Mouse (Mus musculus): Measurements from ENCODE around the gene Scg3. TPM values are rescaled to one million over a fixed set of nuclear protein-coding genes. Genes with fewer than 3 reads are reported as not detected.

Gene Scg3
- polyA plus RNA-seq, 1 experiment from 2014 or later, result 0.41 TPM

DNA sequence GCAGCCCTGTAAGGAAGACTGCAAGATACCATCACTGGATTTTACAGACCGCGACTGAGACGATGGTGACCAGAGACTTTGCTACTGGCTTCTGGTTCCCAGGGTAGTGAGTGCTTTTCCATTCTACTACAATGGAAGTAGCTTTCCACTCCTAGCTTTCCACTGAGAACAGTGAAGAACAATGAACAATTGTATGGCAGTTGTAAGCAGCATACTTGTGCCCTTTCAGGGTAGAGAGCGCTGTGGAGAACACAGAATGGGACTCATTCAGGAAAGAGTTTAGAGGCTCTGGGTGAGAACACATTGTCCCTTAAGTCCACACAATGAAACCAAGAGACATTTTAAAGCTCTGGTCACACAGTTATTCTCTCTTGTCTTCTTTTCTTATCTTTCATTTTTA lies 86.3 kb downstream of the Scg3 start:
- no peak for ATAC-seq (ENCODE audit: insufficient number of reproducible peaks, insufficient read depth, low FRiP score, low read depth)
- peaks cover 9 to 13% of the 10 kb centered on the region in 2 experiments for H3K4me1 ChIP-seq (ENCODE audit: control insufficient read depth in 2 of 2, insufficient read depth in 2 of 2, low read length in 2 of 2)
- 67% methylated on average over 4 of the region's 4 CpGs for WGBS

DNA sequence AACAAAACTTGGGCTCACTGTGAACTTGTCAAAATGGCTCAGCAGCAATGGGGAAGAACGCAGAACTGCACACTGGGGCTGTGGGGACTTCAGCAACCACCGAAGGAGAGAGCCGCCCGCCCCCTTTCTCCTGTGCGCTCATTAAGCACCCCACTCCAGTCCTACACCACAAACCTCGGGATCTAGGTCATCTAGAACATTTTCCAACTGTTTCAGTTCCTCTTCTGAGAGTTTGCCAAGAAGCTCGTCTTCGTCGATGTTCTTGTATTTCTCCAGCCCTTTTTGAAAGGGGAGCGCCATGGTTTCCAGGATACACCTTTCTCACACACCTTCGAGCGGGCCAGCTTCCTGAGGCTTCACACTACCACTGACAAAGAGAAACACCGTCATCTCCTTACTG lies 86.8 kb downstream of the Scg3 start:
- H3K27ac ChIP-seq (replicated peaks in 1 of 2; ENCODE audit: control insufficient read depth in 1 of 2, insufficient read depth in 1 of 2, low read depth in 2 of 2, low read length in 2 of 2), result no peak overlapping the region
- H3K9me3 ChIP-seq (ENCODE audit: control insufficient read depth, low read length), result no peaks in the 10 kb centered on the region
- WGBS, result 85% methylated on average over 13 of the region's 13 CpGs
- ATAC-seq (ENCODE audit: insufficient number of reproducible peaks, insufficient read depth, low FRiP score, low read depth), result no peak
- H3K4me1 ChIP-seq (ENCODE audit: control insufficient read depth in 2 of 2, insufficient read depth in 2 of 2, low read length in 2 of 2), result peaks cover 9 to 13% of the 10 kb centered on the region in 2 experiments
- no peak overlapping the region for H3K9ac ChIP-seq (ENCODE audit: low read length)
- no peaks in the 10 kb centered on the region for H3K27me3 ChIP-seq (ENCODE audit: control insufficient read depth, insufficient read depth, low read length)
- no peaks in the 10 kb centered on the region for H3K36me3 ChIP-seq (ENCODE audit: control insufficient read depth, insufficient read depth, low read length)
- no peak overlapping the region for H3K4me2 ChIP-seq (ENCODE audit: low read length)
- H3K4me3 ChIP-seq (ENCODE audit: control insufficient read depth in 1 of 2, insufficient read depth in 1 of 2, low read depth in 1 of 2, low read length in 2 of 2), result no peak overlapping the region

More for the DNA sequence above, 86.3 kb downstream of the Scg3 start:
- H3K4me2 ChIP-seq (ENCODE audit: low read length), result no peak overlapping the region
- no peak overlapping the region for H3K4me3 ChIP-seq (ENCODE audit: control insufficient read depth in 1 of 2, insufficient read depth in 1 of 2, low read depth in 1 of 2, low read length in 2 of 2)
- H3K9ac ChIP-seq (ENCODE audit: low read length), result no peak overlapping the region
- no peaks in the 10 kb centered on the region for H3K27me3 ChIP-seq (ENCODE audit: control insufficient read depth, insufficient read depth, low read length)
- H3K36me3 ChIP-seq (ENCODE audit: control insufficient read depth, insufficient read depth, low read length), result no peaks in the 10 kb centered on the region
- H3K9me3 ChIP-seq (ENCODE audit: control insufficient read depth, low read length), result no peaks in the 10 kb centered on the region
- H3K27ac ChIP-seq (replicated peaks in 1 of 2; ENCODE audit: control insufficient read depth in 1 of 2, insufficient read depth in 1 of 2, low read depth in 2 of 2, low read length in 2 of 2), result no peak overlapping the region

DNA sequence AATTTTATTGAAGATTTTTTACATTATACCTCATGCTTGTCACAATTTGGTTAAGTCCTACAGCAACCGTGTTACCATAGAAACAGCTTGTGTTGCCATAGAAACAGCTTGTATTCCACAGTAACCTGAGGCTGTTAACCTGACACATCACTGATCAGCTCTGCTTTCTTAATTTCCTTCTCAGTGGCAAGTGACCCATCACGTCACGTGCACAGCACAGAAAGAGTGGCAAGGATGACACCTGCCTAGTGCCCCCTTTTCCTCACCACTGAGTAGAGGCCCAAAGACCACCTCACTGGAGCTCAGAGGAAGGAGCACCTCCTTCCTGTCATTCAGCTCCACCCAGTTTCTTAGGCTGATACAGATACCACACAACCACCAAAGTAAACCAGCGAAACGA lies 90.4 kb downstream of the Scg3 start:
- no peak for ATAC-seq (ENCODE audit: insufficient number of reproducible peaks, insufficient read depth, low FRiP score, low read depth)
- 81% methylated on average over 5 of the region's 5 CpGs for WGBS
- H3K27ac ChIP-seq (replicated peaks in 1 of 2; ENCODE audit: control insufficient read depth in 1 of 2, insufficient read depth in 1 of 2, low read depth in 2 of 2, low read length in 2 of 2), result no peak overlapping the region
- H3K36me3 ChIP-seq (ENCODE audit: control insufficient read depth, insufficient read depth, low read length), result no peaks in the 10 kb centered on the region
- H3K9me3 ChIP-seq (ENCODE audit: control insufficient read depth, low read length), result 0 out of 2 replicates have a peak, but pooled peaks cover 2% of the 10 kb centered on the region
- no peak overlapping the region for H3K4me3 ChIP-seq (ENCODE audit: control insufficient read depth in 1 of 2, insufficient read depth in 1 of 2, low read depth in 1 of 2, low read length in 2 of 2)
- H3K4me1 ChIP-seq (ENCODE audit: control insufficient read depth in 2 of 2, insufficient read depth in 2 of 2, low read length in 2 of 2), result no peaks in the 10 kb centered on the region
- H3K9ac ChIP-seq (ENCODE audit: low read length), result no peak overlapping the region
- H3K27me3 ChIP-seq (ENCODE audit: control insufficient read depth, insufficient read depth, low read length), result no peaks in the 10 kb centered on the region
- no peak overlapping the region for H3K4me2 ChIP-seq (ENCODE audit: low read length)

Other genes starting within 250 kb of the Scg3 start
- 23.6 and 26.0 TPM in 2 replicates for gene Leo1, start 242.5 kb downstream of the Scg3 start, polyA plus RNA-seq (2014; fragmentation: Nextera tagmentation; extraction: Ambion mirVana)
- gene Tmod3, start 124.4 kb downstream of the Scg3 start, polyA plus RNA-seq (2014; fragmentation: Nextera tagmentation; extraction: Ambion mirVana), result 75.0 and 81.6 TPM in 2 replicates
- gene Tmod2, start 72.7 kb downstream of the Scg3 start, polyA plus RNA-seq (2014; fragmentation: Nextera tagmentation; extraction: Ambion mirVana), result 3.2 and 4.1 TPM in 2 replicates
- gene Lysmd2, start 58.3 kb downstream of the Scg3 start, polyA plus RNA-seq (2014; fragmentation: Nextera tagmentation; extraction: Ambion mirVana), result 20.5 and 21.3 TPM in 2 replicates
- gene Bmp5, start 91.3 kb upstream of the Scg3 start, polyA plus RNA-seq (2014; fragmentation: Nextera tagmentation; extraction: Ambion mirVana), result 8.0 and 8.4 TPM in 2 replicates

Data from heart, embryonic 14.5 days (tissue).